Mouse (Mus musculus): Measurements from ENCODE around the gene Defa36.
"Not testable (repeated sequence)": the region's sequence is repeated elsewhere in the genome, so short reads cannot be mapped to it uniquely, and the experiment has no call there.

The Defa36 gene

DNA sequence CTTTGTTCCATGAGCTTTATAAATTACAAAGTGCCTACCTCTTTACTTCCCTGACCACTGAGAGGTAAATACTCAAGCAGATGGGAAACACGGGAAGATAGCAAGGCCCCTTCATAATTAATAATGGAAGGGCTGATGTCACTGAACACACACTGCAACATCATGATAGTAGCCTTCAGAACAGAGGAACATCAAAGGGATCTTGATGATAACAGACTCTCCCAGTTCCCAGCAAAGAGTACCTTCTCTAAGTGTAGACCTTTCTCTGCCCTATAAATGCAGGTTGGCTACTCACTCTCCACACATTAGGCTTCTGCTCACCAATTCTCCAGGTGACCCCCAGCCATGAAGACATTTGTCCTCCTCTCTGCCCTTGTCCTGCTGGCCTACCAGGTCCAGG is at the start of gene Defa36:
Gene Defa36 (plus strand): TSS at position 301 of the 400 bp plus-strand sequence.
- not testable (repeated sequence) for DNase-seq

DNA sequence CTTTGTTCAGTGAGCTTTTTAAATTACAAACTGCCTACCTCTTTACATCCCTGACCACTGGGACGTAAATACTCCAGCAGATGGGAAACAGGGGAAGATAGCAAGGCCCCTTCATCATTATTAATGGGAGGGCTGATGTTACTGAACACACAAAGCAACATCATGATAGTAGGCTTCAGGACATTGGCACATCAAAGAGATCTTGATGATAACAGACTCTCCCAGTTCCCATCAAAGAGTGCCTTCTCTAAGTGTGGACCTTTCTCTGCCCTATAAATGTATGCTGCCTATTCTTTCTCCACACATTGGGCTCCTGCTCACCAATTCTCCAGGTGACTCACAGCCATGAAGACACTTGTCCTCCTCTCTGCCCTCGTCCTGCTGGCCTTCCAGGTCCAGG is 49.0 kb upstream of the Defa36 start, which contains the start of gene Defa2:
Gene Defa2 (plus strand): TSS at position 301 of the 400 bp plus-strand sequence.
- DNase-seq = not testable (repeated sequence)

DNA sequence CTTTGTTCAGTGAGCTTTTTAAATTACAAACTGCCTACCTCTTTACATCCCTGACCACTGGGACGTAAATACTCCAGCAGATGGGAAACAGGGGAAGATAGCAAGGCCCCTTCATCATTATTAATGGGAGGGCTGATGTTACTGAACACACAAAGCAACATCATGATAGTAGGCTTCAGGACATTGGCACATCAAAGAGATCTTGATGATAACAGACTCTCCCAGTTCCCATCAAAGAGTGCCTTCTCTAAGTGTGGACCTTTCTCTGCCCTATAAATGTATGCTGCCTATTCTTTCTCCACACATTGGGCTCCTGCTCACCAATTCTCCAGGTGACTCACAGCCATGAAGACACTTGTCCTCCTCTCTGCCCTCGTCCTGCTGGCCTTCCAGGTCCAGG is 35.7 kb upstream of the Defa36 start, which contains the start of gene Defa33:
Gene Defa33 (plus strand): TSS at position 301 of the 400 bp plus-strand sequence.
- not testable (repeated sequence) for DNase-seq

DNA sequence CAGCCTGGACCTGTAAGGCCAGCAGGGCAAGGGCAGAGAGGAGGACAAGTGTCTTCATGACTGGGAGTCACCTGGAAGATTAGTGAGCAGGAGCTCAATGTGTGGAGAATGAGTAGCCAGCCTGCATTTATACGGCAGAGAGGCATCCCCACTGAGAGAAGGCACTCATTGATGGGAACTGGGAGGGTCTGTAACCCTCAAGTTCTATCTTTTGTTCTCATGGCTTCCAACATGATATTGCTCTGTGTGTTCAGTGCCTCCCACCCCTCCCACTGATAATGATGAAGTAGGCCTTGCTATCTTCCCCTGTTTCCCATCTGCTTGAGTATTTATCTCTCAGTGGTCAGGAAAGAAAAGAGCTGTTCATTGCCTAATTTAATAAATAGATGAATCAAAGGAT is 29.2 kb downstream of the Defa36 start, which contains the start of gene Gm7849:
Gene Gm7849 (minus strand): TSS at position 101 of the 400 bp plus-strand sequence.
- DNase-seq = not testable (repeated sequence)
